Mouse (Mus musculus) gastrocnemius, adult 2 months (tissue): Measurements from ENCODE around the gene Prkaa2. TPM values are rescaled to one million over a fixed set of nuclear protein-coding genes. Genes with fewer than 3 reads are reported as not detected.

Experiments used
- DNase-seq: peaks from one replicate; pipeline ENCODE4 v3.0.0; 2022
- H3K27ac ChIP-seq: fragments of 200-600 bp; 2 replicates; pipeline ENCODE4 v1.8.1; 2022; ENCODE audit warnings: mild to moderate bottlenecking
- H3K4me3 ChIP-seq: fragments of 200-600 bp; 2 replicates; pipeline ENCODE4 v1.8.1; 2022; ENCODE audit warnings: mild to moderate bottlenecking, moderate library complexity
- CTCF ChIP-seq: fragments of 200-600 bp; IDR thresholded peaks from 2 replicates; pipeline ENCODE4 v1.8.1; 2022; ENCODE audit warnings: antibody characterized with exemption, mild to moderate bottlenecking, moderate library complexity
- intact Hi-C: fragments of 180-260 bp; cut with DNase I; formaldehyde crosslinking; loops from one replicate; pipeline ENCODE4 v1.15.1; 2025
- total RNA-seq, 2 experiments: library from RNA; stranded (reverse); gene quantifications; 2 replicates each; pipeline ENCODE4 v1.2.3; 2021

The Prkaa2 gene
- total RNA-seq, 2 experiments from 2014 or later, result 135 to 136 TPM

- peak; percentile 32 for DNase-seq
Observed at GRCm38 (mm10) chr4:105104099-105104872, 5.4 kb downstream of the Prkaa2 start.

DNA sequence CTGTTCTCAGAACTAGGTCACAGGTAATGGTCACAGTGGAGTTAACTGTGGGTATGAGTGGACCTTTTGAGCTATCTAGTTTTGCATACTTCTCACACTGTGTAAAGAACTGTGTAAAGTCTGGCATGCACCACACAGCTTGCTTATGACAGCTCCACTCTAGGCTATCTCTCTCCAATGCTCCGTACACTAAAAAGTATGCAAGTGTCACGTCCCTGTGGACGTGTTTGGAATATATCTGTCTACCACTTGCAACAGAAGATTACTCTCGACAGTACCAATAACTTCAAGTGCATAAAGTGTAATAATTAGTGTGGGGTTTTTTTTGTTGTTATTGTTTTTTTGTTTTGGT, 8.4 kb downstream of the Prkaa2 start:
- H3K4me3 ChIP-seq, result peak overlapping the region; percentile 23; the same call in 1 of the 2 replicates
- no peak for TF ChIP-seq CTCF
- peak overlapping the region; percentile 95 for H3K27ac ChIP-seq
- no peak for DNase-seq
- intact Hi-C loops, result no loop called here

More at GRCm38 (mm10) chr4:105104099-105104872, 5.4 kb downstream of the Prkaa2 start:
- H3K4me3 ChIP-seq, result peak overlapping the region; percentile 47
- TF ChIP-seq CTCF, result no peak
- peak overlapping the region; percentile 97 for H3K27ac ChIP-seq
- intact Hi-C loops, result no loop called here

- peak; percentile 81 for DNase-seq
- Histone ChIP-seq H3K27ac (peak overlapping the region; percentile 95), H3K4me3 (peak overlapping the region; percentile 53)
- no peak for TF ChIP-seq CTCF
- intact Hi-C loops, result no loop called here
Observed at GRCm38 (mm10) chr4:105100508-105101336, 9.0 kb downstream of the Prkaa2 start.

GRCm38 (mm10) chr4:105098660-105099059, 11.0 kb downstream of the Prkaa2 start:
- H3K27ac ChIP-seq, result peak overlapping the region; percentile 95
- peak overlapping the region; percentile 53 for H3K4me3 ChIP-seq
- no peak for TF ChIP-seq CTCF
- DNase-seq, result no peak
- intact Hi-C loops, result no loop called here

GRCm38 (mm10) chr4:105098158-105098557, 11.5 kb downstream of the Prkaa2 start:
- no peak overlapping the region for H3K4me3 ChIP-seq
- intact Hi-C loops, result no loop called here
- H3K27ac ChIP-seq, result peak overlapping the region; percentile 95
- no peak for TF ChIP-seq CTCF
- no peak for DNase-seq

- Histone ChIP-seq H3K27ac (peak overlapping the region; percentile 65), H3K4me3 (no peak overlapping the region)
- intact Hi-C loops, result no loop called here
- peak; percentile 29 for DNase-seq
- no peak for TF ChIP-seq CTCF
Observed at GRCm38 (mm10) chr4:105095316-105095715, 14.4 kb downstream of the Prkaa2 start.

- intact Hi-C loops, result no loop called here
- no peak overlapping the region for H3K4me3 ChIP-seq
- DNase-seq, result no peak
- TF ChIP-seq CTCF, result no peak
- H3K27ac ChIP-seq, result peak overlapping the region; percentile 25; the same call in 1 of the 2 replicates
Observed at GRCm38 (mm10) chr4:105093951-105094350, 15.7 kb downstream of the Prkaa2 start.

DNA sequence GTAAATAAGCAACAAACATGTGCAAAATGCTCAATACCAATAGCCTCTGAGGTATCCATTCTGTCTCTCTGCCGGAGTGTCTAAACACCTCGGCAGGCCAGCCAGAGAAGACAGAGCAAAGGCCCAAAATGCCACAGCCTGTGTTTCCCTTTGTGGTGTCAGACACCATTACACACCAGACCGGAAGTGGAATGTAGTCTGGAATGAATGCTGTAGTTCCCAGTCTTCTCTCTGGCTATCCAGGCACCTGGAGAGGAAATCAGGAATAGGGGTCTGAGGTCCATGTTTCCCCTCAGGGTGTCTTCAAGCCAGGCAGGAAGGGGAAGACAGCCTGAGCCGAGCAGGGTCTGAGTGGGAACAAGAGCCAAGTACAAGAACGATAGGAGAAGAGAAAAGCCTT, 19.3 kb downstream of the Prkaa2 start:
- Histone ChIP-seq H3K4me3 (no peak overlapping the region), H3K27ac (peak overlapping the region; percentile 43; the same call in 1 of the 2 replicates)
- no peak for DNase-seq
- TF ChIP-seq CTCF, result no peak
- intact Hi-C loops, result no loop called here

DNA sequence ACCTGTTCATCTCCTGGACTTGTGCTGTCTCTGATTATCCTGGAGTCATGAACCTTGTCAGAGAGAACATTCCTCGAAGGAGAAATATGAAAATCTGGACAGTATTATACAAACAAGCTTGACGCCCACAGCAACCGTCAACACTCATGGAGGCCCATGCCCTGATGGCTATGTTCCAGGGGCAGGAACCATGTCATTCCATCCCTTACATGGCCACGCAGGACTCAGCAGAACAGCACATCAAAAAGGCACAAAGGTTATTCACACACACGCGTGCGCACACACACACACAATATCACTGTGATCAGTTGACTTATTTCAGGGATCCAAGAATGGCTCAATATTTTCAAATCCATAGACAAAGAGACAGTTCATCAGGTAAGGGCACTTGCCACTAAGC, 20.3 kb downstream of the Prkaa2 start:
- TF ChIP-seq CTCF, result no peak
- intact Hi-C loops, result no loop called here
- H3K27ac ChIP-seq, result peak overlapping the region; percentile 28; the same call in 1 of the 2 replicates
- H3K4me3 ChIP-seq, result no peak overlapping the region
- no peak for DNase-seq

- Histone ChIP-seq H3K27ac (no peak overlapping the region; the same call in 1 of the 2 replicates), H3K4me3 (no peak overlapping the region)
- DNase-seq, result no peak
- intact Hi-C loops, result no loop called here
- TF ChIP-seq CTCF, result no peak
Observed at GRCm38 (mm10) chr4:105088671-105089070, 21.0 kb downstream of the Prkaa2 start.

GRCm38 (mm10) chr4:105076152-105076551, 33.5 kb downstream of the Prkaa2 start:
- no peak for TF ChIP-seq CTCF
- Histone ChIP-seq H3K4me3 (no peak overlapping the region), H3K27ac (no peak overlapping the region)
- intact Hi-C loops, result loop anchor here (10.0 kb wide), 1 partner anchor 49 kb away; no protein-coding TSS in a partner anchor
- no peak for DNase-seq

DNA sequence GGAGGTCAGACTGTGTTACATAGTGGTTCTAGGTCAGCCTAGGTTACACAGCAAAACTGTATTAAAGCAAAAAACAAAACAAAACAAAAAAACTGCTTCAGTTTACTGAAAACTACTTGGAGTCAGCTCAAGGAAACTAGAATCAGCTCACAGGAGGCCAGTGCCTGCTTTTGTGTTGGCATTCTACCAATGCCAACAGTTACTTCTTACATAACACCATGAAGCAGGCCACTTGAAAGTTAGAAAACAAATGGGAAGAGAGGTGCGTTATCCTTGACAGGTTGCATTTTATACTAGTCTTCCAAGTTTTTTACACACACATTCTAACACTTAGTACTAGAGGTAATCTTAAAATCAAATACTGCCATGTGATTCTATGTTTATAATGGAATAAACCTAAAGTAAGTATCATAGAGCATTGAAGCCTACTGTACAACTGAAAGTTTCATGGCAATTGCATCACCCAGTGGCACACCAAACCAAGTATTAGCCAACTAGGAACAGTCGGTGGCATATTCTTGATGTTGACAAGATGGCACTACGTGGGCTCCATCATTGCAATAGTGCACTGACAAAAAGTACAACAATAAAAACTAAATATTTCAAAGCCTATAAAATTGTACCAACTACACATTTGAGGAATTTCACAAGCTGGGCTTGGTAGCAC, 37.8 kb downstream of the Prkaa2 start:
- Histone ChIP-seq H3K4me3 (no peak overlapping the region; the same call in 1 of the 2 replicates), H3K27ac (peak overlapping the region; percentile 69)
- TF ChIP-seq CTCF, result no peak
- intact Hi-C loops, result loop anchor here (10.0 kb wide), 1 partner anchor 53 kb away; no protein-coding TSS in a partner anchor
- no peak for DNase-seq
